Mouse (Mus musculus): ENCODE results near the gene Ctcfl.
A peak's percentile ranks its signal among the peaks of the same experiment; 100 is the strongest.

Ctcfl gene

GRCm38 (mm10) chr2:173046582-173047297 is 72.6 kb downstream of the Ctcfl start:
- DNase-seq: peak; percentile 70 to 73

- DNase-seq: no peak
Measured at GRCm38 (mm10) chr2:173044198-173044970, 74.9 kb downstream of the Ctcfl start.
